In genomic region chr2:48950316-48950880, GRCm38 (mm10) we compare ENCODE assay signal across 8 mouse cellular contexts. TPM values are rescaled to one million over a fixed set of nuclear protein-coding genes. Genes with fewer than 3 reads are reported as not detected.
DNase-seq lines count a peak whose midpoint lies in the region; ATAC-seq and TF ChIP-seq lines count a peak whose summit lies in the region.

No protein-coding gene starts in this region.

- H3K4me1 ChIP-seq in testis, adult 2 months (ENCODE audit: control insufficient read depth, insufficient read depth, low read length): no peaks in the 10 kb centered on the region
- peaks cover 16% of the 10 kb centered on the region for H3K4me1 ChIP-seq in hindbrain, embryonic 14.5 days (replicated peaks; ENCODE audit: control insufficient read depth, insufficient read depth, low read length)

- H3K4me2 ChIP-seq in hindbrain, embryonic 14.5 days (replicated peaks): peak overlapping the region; percentile 51

- no peak for TF ChIP-seq POLR2A in testis, adult 2 months (IDR thresholded peaks at IDR 0.05; ENCODE audit: control insufficient read depth, low read depth, low read length)

- no peak for TF ChIP-seq CTCF in testis, adult 2 months (IDR thresholded peaks at IDR 0.05; ENCODE audit: control insufficient read depth, insufficient read depth, insufficient replicate concordance, low read depth, low read length)

- 9% methylated on average over 5 of the region's 6 CpGs for WGBS in hindbrain, embryonic 14.5 days

- no peak for ATAC-seq in hindbrain, embryonic 14.5 days (ENCODE audit: low FRiP score)
- ATAC-seq in granulocyte monocyte progenitor cell, adult 5-6 weeks (replicated peaks; ENCODE audit: poor library complexity, severe bottlenecking): no peak

- H3K4me3 ChIP-seq in testis, adult 2 months (ENCODE audit: control insufficient read depth, low read depth, low read length): peak overlapping the region; percentile 94
- peak overlapping the region; percentile 82 for H3K4me3 ChIP-seq in hindbrain, embryonic 14.5 days (replicated peaks; ENCODE audit: low read length)

- peak; percentile 4 for DNase-seq in adrenal gland, adult 8-10 months
- no peak for DNase-seq in adrenal gland, adult (ENCODE audit: inconsistent age in 2 of 2, low spot score in 1 of 2)
- DNase-seq in testis, postnatal 14 days (ENCODE audit: low spot score): no peak
- peak; percentile 30 for DNase-seq in hindbrain, embryonic 14.5 days (ENCODE audit: low spot score)
- DNase-seq in lung, postnatal 36 days: peak; percentile 7
- DNase-seq in layer of hippocampus, adult 11-12 months (ENCODE audit: low spot score): no peak

- peak overlapping the region; percentile 77 for H3K9ac ChIP-seq in hindbrain, embryonic 14.5 days

- no peaks in the 10 kb centered on the region for H3K27me3 ChIP-seq in testis, adult 2 months (ENCODE audit: control insufficient read depth, insufficient read depth, low read length)
- no peaks in the 10 kb centered on the region for H3K27me3 ChIP-seq in hindbrain, embryonic 14.5 days (ENCODE audit: control insufficient read depth, insufficient read depth, low read length)

- no peaks in the 10 kb centered on the region for H3K36me3 ChIP-seq in testis, adult 2 months (ENCODE audit: control insufficient read depth, insufficient read depth, low read length)
- no peaks in the 10 kb centered on the region for H3K36me3 ChIP-seq in hindbrain, embryonic 14.5 days (replicated peaks; ENCODE audit: control insufficient read depth, insufficient read depth)

- no peak overlapping the region for H3K27ac ChIP-seq in testis, adult 2 months (ENCODE audit: control insufficient read depth, insufficient read depth, low read depth, low read length)
- peak overlapping the region; percentile 95 for H3K27ac ChIP-seq in hindbrain, embryonic 14.5 days

- H3K9me3 ChIP-seq in hindbrain, embryonic 14.5 days (ENCODE audit: control insufficient read depth, low read length): no peaks in the 10 kb centered on the region

RNA-seq across cellular contexts. Expression of gene Orc4, which starts 0.3 kb away (rescaled TPM):
- 10 to 100 TPM; 53.3 to 70.3 (median 62.0) TPM for total RNA-seq in adrenal gland, adult 8-10 months (2022)
- polyA plus RNA-seq in testis, adult 2 months (2012; rRNA removed): 4.8 and 9.2 TPM in 2 replicates
- 89.4 and 98.7 TPM in 2 replicates for polyA plus RNA-seq in hindbrain, embryonic 14.5 days (2014; fragmentation: Nextera tagmentation; extraction: Ambion mirVana)
- total RNA-seq in granulocyte monocyte progenitor cell, adult 5-6 weeks (2014; fragmentation: Nextera tagmentation): 82.1 and 98.6 TPM in 2 replicates
- total RNA-seq in granulocyte monocyte progenitor cell, adult 5-6 weeks (2017): 128 and 143 TPM in 2 replicates

RNA-seq across cellular contexts. Expression of gene Mbd5, which starts 1.1 kb away (rescaled TPM):
- total RNA-seq in adrenal gland, adult 8-10 months (2022): 10 to 100 TPM; 46.2 to 70.7 (median 55.1) TPM
- polyA plus RNA-seq in testis, adult 2 months (2012; rRNA removed): 11.9 and 12.7 TPM in 2 replicates
- 40.5 and 45.1 TPM in 2 replicates for polyA plus RNA-seq in hindbrain, embryonic 14.5 days (2014; fragmentation: Nextera tagmentation; extraction: Ambion mirVana)
- 22.6 and 31.4 TPM in 2 replicates for total RNA-seq in granulocyte monocyte progenitor cell, adult 5-6 weeks (2014; fragmentation: Nextera tagmentation)
- total RNA-seq in granulocyte monocyte progenitor cell, adult 5-6 weeks (2017): 22.3 and 25.1 TPM in 2 replicates

Comparison
In these comparisons a context has a peak if more than half of its experiments do, and no peak if none do; other contexts are left out.
1. DNase-seq: peak in adrenal gland, adult 8-10 months (single experiment), hindbrain, embryonic 14.5 days (single experiment) and lung, postnatal 36 days (single experiment); none in adrenal gland, adult (0 of 2), testis, postnatal 14 days (single experiment) and layer of hippocampus, adult 11-12 months (single experiment).